Mouse (Mus musculus) thymus, adult 18-20 months (tissue): ENCODE measurements around the gene Fstl5.

Experiments
- DNase-seq, 2 experiments: peaks; one replicate each; pipeline ENCODE4 v3.0.0; 2022; ENCODE audit warnings: mixed read lengths in 2 of 2

Fstl5 gene

DNA sequence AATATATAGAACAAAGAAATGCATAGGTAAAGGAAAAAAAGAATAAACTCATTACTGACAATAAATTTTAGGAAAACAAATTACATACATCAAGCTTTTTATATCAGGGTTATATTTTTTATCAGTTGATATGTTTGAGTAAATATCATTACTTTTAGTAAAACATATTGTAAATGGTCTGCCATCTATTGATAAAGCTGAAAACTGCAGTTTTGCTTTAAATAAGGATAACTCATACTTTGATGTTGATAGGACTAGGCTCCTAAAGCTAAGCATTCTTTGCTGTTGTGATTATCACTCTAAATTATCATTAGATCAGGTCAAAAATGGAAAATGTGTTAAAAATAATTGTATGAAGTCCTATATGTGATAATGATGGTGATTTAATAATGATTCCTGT lies 493.3 kb downstream of the Fstl5 start:
- no peak for DNase-seq

DNA sequence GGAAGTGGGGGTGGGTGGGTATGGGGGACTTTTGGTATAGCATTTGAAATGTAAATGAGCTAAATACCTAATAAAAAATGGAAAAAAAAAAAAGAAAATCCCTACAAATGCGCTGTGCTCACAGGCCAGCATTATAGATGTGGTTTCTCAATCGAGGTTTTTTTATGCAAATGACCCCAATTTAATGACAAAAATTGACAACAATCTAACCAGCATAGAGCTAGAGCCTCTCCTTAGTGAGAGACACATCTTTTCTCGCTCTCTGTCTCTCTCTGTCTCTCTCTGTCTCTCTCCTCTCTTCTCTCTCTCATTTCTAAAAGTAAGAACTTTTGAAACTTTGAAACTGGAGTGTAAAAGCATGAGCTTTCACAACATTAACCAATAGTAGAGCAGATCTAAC lies 498.4 kb downstream of the Fstl5 start:
- no peak for DNase-seq

GRCm38 (mm10) chr3:76572920-76573541 lies 499.0 kb downstream of the Fstl5 start:
- DNase-seq = no peak

DNA sequence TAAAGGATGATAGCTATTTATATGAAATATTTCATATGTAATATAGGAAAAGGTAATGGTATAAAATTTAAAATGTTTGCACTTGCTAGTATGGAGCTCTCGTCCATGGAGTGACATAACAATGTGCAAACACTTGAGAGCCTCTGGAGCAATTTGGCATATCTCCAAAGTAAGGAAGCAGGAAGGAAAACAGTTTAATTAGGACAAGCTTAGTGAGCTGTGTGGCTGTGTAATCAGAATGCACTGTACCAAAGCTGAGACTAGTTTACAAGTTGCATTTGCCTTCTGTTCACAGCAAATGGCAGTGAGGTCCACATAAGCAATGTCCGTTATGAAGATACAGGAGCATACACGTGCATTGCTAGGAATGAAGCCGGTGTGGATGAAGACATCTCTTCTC lies 519.1 kb downstream of the Fstl5 start:
- DNase-seq = no peak

DNA sequence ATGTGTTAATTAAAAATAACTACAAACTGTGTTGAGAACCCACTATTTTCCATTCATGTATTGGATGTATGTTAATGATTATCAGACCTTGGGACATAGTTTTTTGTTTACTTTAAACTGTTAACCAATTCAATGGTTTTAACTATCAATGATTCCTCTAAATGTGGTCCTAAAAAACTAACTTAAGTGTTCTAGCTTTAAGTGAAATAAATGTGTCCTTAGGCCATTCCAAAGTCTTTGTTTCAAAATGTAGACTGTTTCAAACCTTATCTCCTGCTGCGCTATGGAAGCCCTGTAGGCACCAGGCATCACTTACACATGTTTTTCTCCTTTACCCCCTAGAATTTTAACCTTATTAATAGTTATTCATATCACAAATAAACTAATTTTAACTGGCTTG lies 546.0 kb downstream of the Fstl5 start:
- DNase-seq = no peak

DNA sequence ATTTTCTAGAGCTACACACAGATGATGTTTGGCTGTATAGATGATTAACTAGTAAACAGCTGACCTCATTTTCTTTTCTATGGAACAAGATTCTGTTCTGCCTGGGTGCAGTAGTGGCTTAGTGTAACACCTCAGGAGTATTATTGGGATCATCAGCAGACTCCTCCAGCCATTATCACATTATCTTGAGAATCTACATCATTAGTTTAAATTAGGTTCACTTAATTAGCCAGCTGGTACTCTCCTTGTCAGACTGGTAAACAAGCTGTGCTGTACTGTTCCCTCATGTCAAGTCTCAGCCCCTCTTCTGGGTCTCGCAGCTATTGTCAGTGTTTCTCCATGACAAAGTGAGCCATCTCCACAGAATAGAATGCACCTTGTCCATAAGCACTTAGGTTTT lies 580.2 kb downstream of the Fstl5 start:
- DNase-seq = no peak

- no peak for DNase-seq
Observed at GRCm38 (mm10) chr3:76670859-76671258, 596.8 kb downstream of the Fstl5 start.

- no peak for DNase-seq
Observed at GRCm38 (mm10) chr3:76676006-76676405, 601.9 kb downstream of the Fstl5 start.

- DNase-seq = no peak
Observed at GRCm38 (mm10) chr3:76679853-76680545, 605.9 kb downstream of the Fstl5 start.

DNA sequence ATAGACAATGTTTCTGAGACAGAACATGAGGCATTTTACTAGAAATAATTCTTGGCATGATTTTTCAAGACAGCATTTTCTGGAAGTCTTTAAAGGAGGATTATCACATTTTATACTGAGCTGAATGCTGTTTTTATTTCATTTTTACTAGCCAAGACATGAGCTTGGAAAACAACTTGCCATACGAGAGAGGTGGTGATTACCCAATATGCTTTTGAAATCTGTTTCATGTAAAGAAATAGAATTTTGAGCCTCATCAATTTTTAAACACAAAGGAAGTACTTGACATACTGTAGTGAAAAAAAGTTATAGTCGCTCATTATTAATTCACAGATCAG lies 606.4 kb downstream of the Fstl5 start:
- DNase-seq = no peak

DNA sequence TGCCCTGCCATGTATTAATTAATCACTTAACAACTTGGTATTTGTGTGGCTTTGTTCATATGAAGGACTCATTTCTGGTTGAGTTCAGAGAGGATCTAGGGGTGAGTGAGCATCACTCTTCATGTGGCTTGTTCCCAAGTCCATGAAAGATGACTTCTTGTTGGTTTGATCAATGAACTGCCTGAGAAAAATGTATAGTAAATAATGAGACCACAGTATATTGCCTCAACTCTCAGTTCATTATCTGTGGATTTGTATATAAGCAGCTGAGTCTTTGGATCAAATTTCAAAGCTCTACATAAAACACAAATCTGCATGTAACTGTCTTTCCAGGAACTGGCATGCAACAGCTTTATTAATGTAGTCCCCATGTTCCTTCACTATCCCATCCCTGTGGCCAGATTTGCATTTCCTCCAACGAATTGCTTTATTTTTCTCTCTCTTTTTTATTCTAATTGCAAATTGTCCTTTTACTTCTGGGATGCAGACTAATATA lies 623.1 kb downstream of the Fstl5 start:
- DNase-seq = no peak

DNA sequence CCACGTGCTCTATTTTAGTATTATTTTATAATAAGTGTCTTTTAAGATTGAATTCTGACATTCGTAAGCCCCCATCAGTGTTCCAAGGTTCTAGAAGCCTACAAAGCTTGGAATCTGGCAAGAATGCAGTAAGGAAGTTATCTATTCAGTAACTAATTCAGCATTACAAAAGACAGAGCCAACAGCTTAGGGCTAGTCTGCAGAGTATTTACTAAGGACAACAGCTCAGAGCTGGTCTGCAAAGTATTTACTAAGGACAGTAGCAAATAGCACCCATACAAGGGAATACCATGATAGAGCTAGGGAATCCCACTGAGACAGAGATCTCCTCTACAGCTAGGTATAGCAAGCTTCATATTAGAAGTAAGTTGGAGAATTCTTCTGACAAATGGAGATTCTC lies 665.2 kb downstream of the Fstl5 start:
- DNase-seq = no peak
